Mouse (Mus musculus) left cerebral cortex, postnatal 36 days (tissue): ENCODE measurements around the gene Pklr. TPM values are rescaled to one million over a fixed set of nuclear protein-coding genes. Genes with fewer than 3 reads are reported as not detected.
A peak's percentile ranks its signal among the peaks of the same experiment; 100 is the strongest.

ENCODE experiments used
- DNase-seq, 2 experiments: peaks; one replicate each; pipeline ENCODE4 v3.0.0; 2021 to 2022; ENCODE audit warnings: low spot score in 2 of 2, mixed read lengths in 1 of 2
- intact Hi-C: fragments of 180-260 bp; cut with DNase I; formaldehyde crosslinking; loops from one replicate; pipeline ENCODE4 v1.15.1; 2025
- total RNA-seq, 2 experiments: library from RNA; stranded (reverse); gene quantifications; 2 replicates each; pipeline ENCODE4 v1.2.3; 2021

Pklr gene
- total RNA-seq, result not detected

GRCm38 (mm10) chr3:89135958-89136357, at the start of gene Pklr:
Gene Pklr (plus strand): TSS chr3:89136142.
- no peak for DNase-seq
- intact Hi-C loops, result no loop called here

GRCm38 (mm10) chr3:89087338-89088110, 48.4 kb upstream of the Pklr start:
- intact Hi-C loops, result no loop called here
- DNase-seq, result peak; percentile 66 to 75

- no peak for DNase-seq
- intact Hi-C loops, result no loop called here
Observed at GRCm38 (mm10) chr3:89088974-89089373, 47.0 kb upstream of the Pklr start.

- DNase-seq, result peak; percentile 86 to 90
- intact Hi-C loops, result loop anchor here (5.0 kb wide), 2 partner anchors 67 to 122 kb away; no protein-coding TSS in a partner anchor
Observed at GRCm38 (mm10) chr3:89089882-89090591, 45.9 kb upstream of the Pklr start.

- peak; percentile 86 to 92 for DNase-seq
Observed at GRCm38 (mm10) chr3:89090694-89091655, 45.0 kb upstream of the Pklr start.

GRCm38 (mm10) chr3:89091811-89092508, 44.0 kb upstream of the Pklr start:
- intact Hi-C loops, result loop anchor here (5.0 kb wide), 2 partner anchors 65 to 120 kb away; no protein-coding TSS in a partner anchor

More at GRCm38 (mm10) chr3:89090694-89091655, 45.0 kb upstream of the Pklr start:
- intact Hi-C loops, result loop anchor here (5.0 kb wide), 2 partner anchors 66 to 121 kb away; no protein-coding TSS in a partner anchor

GRCm38 (mm10) chr3:89092509-89093090, 43.3 kb upstream of the Pklr start:
- DNase-seq, result no peak
- intact Hi-C loops, result loop anchor here (5.0 kb wide), 2 partner anchors 65 to 120 kb away; no protein-coding TSS in a partner anchor

More at GRCm38 (mm10) chr3:89091811-89092508, 44.0 kb upstream of the Pklr start:
- DNase-seq, result no peak

- peak; percentile 93 for DNase-seq
- intact Hi-C loops, result loop anchor here (5.0 kb wide), 2 partner anchors 64 to 119 kb away; no protein-coding TSS in a partner anchor
Observed at GRCm38 (mm10) chr3:89093175-89093574, 42.8 kb upstream of the Pklr start, which contains the start of gene Rusc1. Gene Rusc1 (minus strand): TSS chr3:89093311.

GRCm38 (mm10) chr3:89094021-89094420, 41.9 kb upstream of the Pklr start:
- no peak for DNase-seq
- intact Hi-C loops, result loop anchor here (5.0 kb wide), 2 partner anchors 63 to 118 kb away; no protein-coding TSS in a partner anchor

- DNase-seq, result no peak
- intact Hi-C loops, result no loop called here
Observed at GRCm38 (mm10) chr3:89100811-89101210, 35.1 kb upstream of the Pklr start, which contains the start of gene Gm43738. Gene Gm43738 (minus strand): TSS chr3:89101099.

- DNase-seq, result no peak
- intact Hi-C loops, result no loop called here
Observed at GRCm38 (mm10) chr3:89101459-89101811, 34.5 kb upstream of the Pklr start.

- DNase-seq, result peak; percentile 95
- intact Hi-C loops, result no loop called here
Observed at GRCm38 (mm10) chr3:89101812-89102494, 34.0 kb upstream of the Pklr start, which contains the start of gene Fdps. Gene Fdps (minus strand): TSS chr3:89101959.

- intact Hi-C loops, result no loop called here
- DNase-seq, result no peak
Observed at GRCm38 (mm10) chr3:89102495-89103290, 33.2 kb upstream of the Pklr start.

- no peak for DNase-seq
- intact Hi-C loops, result no loop called here
Observed at GRCm38 (mm10) chr3:89103291-89103595, 32.7 kb upstream of the Pklr start.

- no peak for DNase-seq
- intact Hi-C loops, result no loop called here
Observed at GRCm38 (mm10) chr3:89106881-89107280, 29.1 kb upstream of the Pklr start.

GRCm38 (mm10) chr3:89107545-89107944, 28.4 kb upstream of the Pklr start:
- intact Hi-C loops, result no loop called here

GRCm38 (mm10) chr3:89108146-89108545, 27.8 kb upstream of the Pklr start:
- intact Hi-C loops, result no loop called here
- DNase-seq, result no peak

More at GRCm38 (mm10) chr3:89107545-89107944, 28.4 kb upstream of the Pklr start:
- DNase-seq, result no peak
